Mouse (Mus musculus): ENCODE measurements around the gene Macrod2.

GRCm38 (mm10) chr2:140621730-140622337 lies 226.7 kb downstream of the Macrod2 start:
- TF ChIP-seq CTCF (IDR thresholded peaks at IDR 0.05; ENCODE audit: low read depth) (no peak), EP300 (IDR thresholded peaks at IDR 0.05; ENCODE audit: low read depth) (no peak)
